Mouse (Mus musculus) cerebellum, postnatal 4 days (tissue): ENCODE data around the gene Gpsm2.
"Not testable (repeated sequence)": the region's sequence is repeated elsewhere in the genome, so short reads cannot be mapped to it uniquely, and the experiment has no call there.

Experiments used
- DNase-seq, 2 experiments: peaks; one replicate each; pipeline ENCODE4 v3.0.0; 2022; ENCODE audit warnings: low spot score in 2 of 2, mixed read lengths in 1 of 2

Gene Gpsm2

GRCm38 (mm10) chr3:108727344-108727743, 5.2 kb upstream of the Gpsm2 start:
- no peak for DNase-seq

GRCm38 (mm10) chr3:108726413-108726812, 4.3 kb upstream of the Gpsm2 start:
- no peak for DNase-seq

GRCm38 (mm10) chr3:108721076-108721991, 775 bp downstream of the Gpsm2 start:
- DNase-seq: peak in 1 of 2 experiments; percentile 52

GRCm38 (mm10) chr3:108719761-108720160, 2.3 kb downstream of the Gpsm2 start:
- no peak for DNase-seq

GRCm38 (mm10) chr3:108719357-108719756, 2.8 kb downstream of the Gpsm2 start:
- DNase-seq: no peak

GRCm38 (mm10) chr3:108717896-108718502, 4.1 kb downstream of the Gpsm2 start:
- DNase-seq: no peak

- no peak for DNase-seq
Observed at GRCm38 (mm10) chr3:108714837-108715236, 7.3 kb downstream of the Gpsm2 start.

- no peak for DNase-seq
Observed at GRCm38 (mm10) chr3:108713065-108713675, 8.9 kb downstream of the Gpsm2 start.

- no peak for DNase-seq
Observed at GRCm38 (mm10) chr3:108711296-108711695, 10.8 kb downstream of the Gpsm2 start.

- no peak for DNase-seq
Observed at GRCm38 (mm10) chr3:108702789-108703188, 19.3 kb downstream of the Gpsm2 start.

- no peak for DNase-seq
Observed at GRCm38 (mm10) chr3:108701256-108701655, 20.9 kb downstream of the Gpsm2 start.

- no peak for DNase-seq
Observed at GRCm38 (mm10) chr3:108699786-108700185, 22.3 kb downstream of the Gpsm2 start.

- DNase-seq: no peak
Observed at GRCm38 (mm10) chr3:108698662-108699061, 23.4 kb downstream of the Gpsm2 start.

GRCm38 (mm10) chr3:108694321-108694720, 27.8 kb downstream of the Gpsm2 start:
- no peak for DNase-seq

- DNase-seq: no peak
Observed at GRCm38 (mm10) chr3:108689979-108690378, 32.1 kb downstream of the Gpsm2 start.

GRCm38 (mm10) chr3:108689446-108689845, 32.7 kb downstream of the Gpsm2 start:
- no peak for DNase-seq

GRCm38 (mm10) chr3:108689015-108689441, 33.1 kb downstream of the Gpsm2 start:
- DNase-seq: no peak

- DNase-seq: no peak
Observed at GRCm38 (mm10) chr3:108685701-108686100, 36.4 kb downstream of the Gpsm2 start.

GRCm38 (mm10) chr3:108683597-108683996, 38.5 kb downstream of the Gpsm2 start:
- DNase-seq: not testable (repeated sequence)

- no peak for DNase-seq
Observed at GRCm38 (mm10) chr3:108681004-108681403, 41.1 kb downstream of the Gpsm2 start.

GRCm38 (mm10) chr3:108676616-108677015, 45.5 kb downstream of the Gpsm2 start:
- DNase-seq: peak in 1 of 2 experiments; percentile 23

GRCm38 (mm10) chr3:108660941-108661340, 61.2 kb downstream of the Gpsm2 start:
- DNase-seq: no peak
